Mouse (Mus musculus): ENCODE data around the gene Rabl3.

Rabl3 gene

DNA sequence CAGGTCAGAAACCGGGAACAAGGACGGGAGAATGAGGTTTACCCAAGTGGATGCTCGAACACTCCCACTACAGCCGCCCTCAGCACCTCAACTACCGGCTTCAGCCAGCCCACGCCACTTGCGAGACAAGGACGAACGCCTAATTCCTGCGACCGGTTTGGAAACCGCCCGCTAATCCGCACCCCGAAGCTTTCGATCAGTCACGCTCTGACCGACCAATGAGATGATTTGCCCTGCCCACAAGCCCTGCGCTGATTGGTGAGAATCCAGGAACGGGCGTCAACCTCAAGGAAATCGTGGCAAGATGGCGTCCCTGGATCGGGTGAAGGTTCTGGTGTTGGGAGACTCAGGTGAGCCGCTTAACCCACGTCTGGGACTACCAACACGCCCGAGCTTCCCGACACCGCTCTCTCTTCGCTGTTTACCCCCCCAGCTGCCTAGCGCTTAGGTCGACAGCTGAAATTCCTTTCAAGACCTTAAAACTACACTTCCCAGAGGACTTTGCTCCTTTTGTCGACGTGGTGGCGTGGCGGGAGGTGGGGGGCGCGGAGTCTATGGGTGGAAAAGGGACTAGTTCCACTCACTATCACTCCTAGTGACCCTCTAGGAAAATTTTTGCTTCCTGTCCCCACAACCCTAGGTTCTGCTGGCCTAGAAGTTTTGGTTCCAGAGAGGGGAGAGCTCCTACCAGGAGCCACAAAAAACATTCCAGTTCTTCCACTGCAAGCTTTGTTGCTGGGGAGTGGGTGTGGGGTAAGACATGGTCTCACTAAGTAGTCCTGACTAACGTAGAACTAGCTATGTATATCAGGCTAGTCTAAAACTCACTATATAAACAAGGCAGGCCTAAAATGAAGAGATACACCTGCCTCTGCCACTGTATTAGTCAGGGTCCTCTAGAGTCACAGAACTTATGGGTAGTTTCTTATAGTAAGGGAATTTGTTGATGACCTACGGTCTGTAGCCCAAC, at the start of gene Rabl3, which contains the start of gene Gtf2e1:
Rabl3 (plus strand) TSS at position 275 of the 970 bp plus-strand sequence.
Gtf2e1 (minus strand) TSS at position 179 of the 970 bp plus-strand sequence.
- Histone ChIP-seq H3K9me3 (ENCODE audit: low read length) (no peaks in the 10 kb centered on the region), H3K4me3 (replicated peaks; ENCODE audit: low read length) (peak within 1 kb of the TSS; percentile 96), H3K27me3 (ENCODE audit: insufficient read depth, low read length) (no peaks in the 10 kb centered on the region), H3K4me1 (replicated peaks; ENCODE audit: low read depth, low read length) (peaks cover 42% of the 10 kb centered on the region), H3K36me3 (ENCODE audit: insufficient read depth, low read length) (peaks cover 61% of the 10 kb centered on the region)
- no peak for TF ChIP-seq POU5F1 (IDR thresholded peaks at IDR 0.05; ENCODE audit: borderline replicate concordance, low read length)
- TF ChIP-seq CTCF (conservative IDR thresholded peaks at IDR 0.05; ENCODE audit: low read length) = no peak
- no peak for TF ChIP-seq NANOG (IDR thresholded peaks at IDR 0.05; ENCODE audit: borderline replicate concordance, low read length)

GRCm38 (mm10) chr16:37495017-37495416, 44.7 kb upstream of the Rabl3 start:
- no peak overlapping the region for H3K4me3 ChIP-seq (replicated peaks; ENCODE audit: low read length)
- no peaks in the 10 kb centered on the region for H3K36me3 ChIP-seq (ENCODE audit: insufficient read depth, low read length)
- TF ChIP-seq POU5F1 (IDR thresholded peaks at IDR 0.05; ENCODE audit: borderline replicate concordance, low read length) = no peak
- no peak for TF ChIP-seq CTCF (conservative IDR thresholded peaks at IDR 0.05; ENCODE audit: low read length)
- TF ChIP-seq NANOG (IDR thresholded peaks at IDR 0.05; ENCODE audit: borderline replicate concordance, low read length) = no peak
- no peaks in the 10 kb centered on the region for H3K27me3 ChIP-seq (ENCODE audit: insufficient read depth, low read length)
- peaks cover 4% of the 10 kb centered on the region; the same call in 1 of the 2 replicates for H3K9me3 ChIP-seq (ENCODE audit: low read length)
- H3K4me1 ChIP-seq (replicated peaks; ENCODE audit: low read depth, low read length) = no peaks in the 10 kb centered on the region

- no peak for TF ChIP-seq POU5F1 (IDR thresholded peaks at IDR 0.05; ENCODE audit: borderline replicate concordance, low read length)
- TF ChIP-seq NANOG (IDR thresholded peaks at IDR 0.05; ENCODE audit: borderline replicate concordance, low read length) = no peak
- no peaks in the 10 kb centered on the region for H3K36me3 ChIP-seq (ENCODE audit: insufficient read depth, low read length)
- H3K4me1 ChIP-seq (replicated peaks; ENCODE audit: low read depth, low read length) = no peaks in the 10 kb centered on the region
- peaks cover 4% of the 10 kb centered on the region; the same call in 1 of the 2 replicates for H3K9me3 ChIP-seq (ENCODE audit: low read length)
- H3K27me3 ChIP-seq (ENCODE audit: insufficient read depth, low read length) = no peaks in the 10 kb centered on the region
- no peak overlapping the region for H3K4me3 ChIP-seq (replicated peaks; ENCODE audit: low read length)
Measured at GRCm38 (mm10) chr16:37498581-37498980, 41.1 kb upstream of the Rabl3 start.

- Histone ChIP-seq H3K4me1 (replicated peaks; ENCODE audit: low read depth, low read length) (no peaks in the 10 kb centered on the region), H3K36me3 (ENCODE audit: insufficient read depth, low read length) (peaks cover 23% of the 10 kb centered on the region), H3K4me3 (replicated peaks; ENCODE audit: low read length) (no peak overlapping the region), H3K9me3 (ENCODE audit: low read length) (no peaks in the 10 kb centered on the region), H3K27me3 (ENCODE audit: insufficient read depth, low read length) (no peaks in the 10 kb centered on the region)
- TF ChIP-seq NANOG (IDR thresholded peaks at IDR 0.05; ENCODE audit: borderline replicate concordance, low read length) = no peak
- TF ChIP-seq POU5F1 (IDR thresholded peaks at IDR 0.05; ENCODE audit: borderline replicate concordance, low read length) = no peak
Measured at GRCm38 (mm10) chr16:37504517-37504916, 35.2 kb upstream of the Rabl3 start.

DNA sequence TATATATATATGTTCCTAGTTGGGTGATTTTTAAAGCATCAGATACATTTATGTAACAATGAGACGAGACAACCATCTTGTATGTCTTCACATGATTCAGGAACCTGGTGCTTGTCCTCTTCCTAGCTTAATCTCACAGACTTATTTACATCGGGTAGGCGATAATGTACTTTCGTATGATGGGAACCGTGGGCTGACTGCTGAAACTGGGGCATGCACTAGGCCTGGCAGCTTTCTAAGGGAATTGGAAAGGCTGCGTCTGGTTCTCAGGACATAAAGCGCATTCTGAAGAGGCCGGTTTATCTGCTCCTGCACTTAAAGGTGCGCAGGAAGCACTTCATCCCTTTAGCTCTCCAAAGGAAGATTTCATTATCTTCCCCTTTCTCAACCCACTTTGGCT, 32.9 kb upstream of the Rabl3 start:
- Histone ChIP-seq H3K4me1 (replicated peaks; ENCODE audit: low read depth, low read length) (no peaks in the 10 kb centered on the region), H3K36me3 (ENCODE audit: insufficient read depth, low read length) (peaks cover 44% of the 10 kb centered on the region), H3K9me3 (ENCODE audit: low read length) (no peaks in the 10 kb centered on the region), H3K4me3 (replicated peaks; ENCODE audit: low read length) (no peak overlapping the region), H3K27me3 (ENCODE audit: insufficient read depth, low read length) (no peaks in the 10 kb centered on the region)
- TF ChIP-seq POU5F1 (IDR thresholded peaks at IDR 0.05; ENCODE audit: borderline replicate concordance, low read length) (no peak), CTCF (conservative IDR thresholded peaks at IDR 0.05; ENCODE audit: low read length) (no peak), NANOG (IDR thresholded peaks at IDR 0.05; ENCODE audit: borderline replicate concordance, low read length) (no peak)

- peaks cover 91% of the 10 kb centered on the region for H3K36me3 ChIP-seq (ENCODE audit: insufficient read depth, low read length)
- 0 out of 2 replicates have a peak, but pooled peaks cover 2% of the 10 kb centered on the region for H3K4me1 ChIP-seq (replicated peaks; ENCODE audit: low read depth, low read length)
- no peaks in the 10 kb centered on the region for H3K9me3 ChIP-seq (ENCODE audit: low read length)
- no peaks in the 10 kb centered on the region for H3K27me3 ChIP-seq (ENCODE audit: insufficient read depth, low read length)
- TF ChIP-seq CTCF (conservative IDR thresholded peaks at IDR 0.05; ENCODE audit: low read length) = no peak
- TF ChIP-seq NANOG (IDR thresholded peaks at IDR 0.05; ENCODE audit: borderline replicate concordance, low read length) = no peak
- TF ChIP-seq POU5F1 (IDR thresholded peaks at IDR 0.05; ENCODE audit: borderline replicate concordance, low read length) = no peak
- H3K4me3 ChIP-seq (replicated peaks; ENCODE audit: low read length) = no peak overlapping the region
Measured at GRCm38 (mm10) chr16:37511489-37511888, 28.2 kb upstream of the Rabl3 start.

- Histone ChIP-seq H3K4me3 (replicated peaks; ENCODE audit: low read length) (no peak overlapping the region), H3K36me3 (ENCODE audit: insufficient read depth, low read length) (peaks cover 94% of the 10 kb centered on the region), H3K27me3 (ENCODE audit: insufficient read depth, low read length) (no peaks in the 10 kb centered on the region), H3K4me1 (replicated peaks; ENCODE audit: low read depth, low read length) (peaks cover 5% of the 10 kb centered on the region; the same call in 1 of the 2 replicates), H3K9me3 (ENCODE audit: low read length) (no peaks in the 10 kb centered on the region)
- TF ChIP-seq CTCF (conservative IDR thresholded peaks at IDR 0.05; ENCODE audit: low read length) (no peak), NANOG (IDR thresholded peaks at IDR 0.05; ENCODE audit: borderline replicate concordance, low read length) (no peak), POU5F1 (IDR thresholded peaks at IDR 0.05; ENCODE audit: borderline replicate concordance, low read length) (no peak)
Measured at GRCm38 (mm10) chr16:37514644-37515043, 25.0 kb upstream of the Rabl3 start.

DNA sequence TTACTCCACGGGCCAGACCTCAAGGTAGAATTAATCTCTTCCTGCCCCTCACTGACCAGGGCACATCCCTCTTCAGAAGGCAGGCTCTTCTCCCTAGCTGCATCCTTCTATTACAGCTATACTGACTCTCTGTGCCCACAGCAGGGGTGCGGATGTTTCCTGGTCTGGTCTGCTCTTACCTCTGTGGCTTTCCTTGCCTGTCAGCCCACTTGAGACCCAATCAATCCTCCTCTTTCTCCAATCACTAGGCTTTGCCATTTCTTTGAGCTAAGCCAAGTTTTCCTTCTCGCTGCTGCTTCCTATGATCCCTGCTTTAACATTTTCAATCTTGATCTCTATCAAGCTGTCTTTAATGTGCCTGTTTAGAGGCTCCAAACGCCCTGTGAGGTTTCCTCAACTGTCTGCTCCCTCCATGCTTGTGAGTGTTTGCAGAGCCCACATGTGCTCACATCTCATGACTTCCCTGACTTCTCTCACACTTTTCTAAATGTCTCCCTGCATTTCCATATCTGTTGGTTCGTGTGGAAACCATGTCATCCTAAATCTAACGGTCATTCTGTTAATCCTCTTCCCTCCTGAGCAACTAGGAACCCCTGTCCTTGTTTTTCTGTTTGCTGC, 23.2 kb upstream of the Rabl3 start:
- no peaks in the 10 kb centered on the region for H3K9me3 ChIP-seq (ENCODE audit: low read length)
- H3K27me3 ChIP-seq (ENCODE audit: insufficient read depth, low read length) = no peaks in the 10 kb centered on the region
- H3K36me3 ChIP-seq (ENCODE audit: insufficient read depth, low read length) = peaks cover 96% of the 10 kb centered on the region
- H3K4me1 ChIP-seq (replicated peaks; ENCODE audit: low read depth, low read length) = peaks cover 5% of the 10 kb centered on the region; the same call in 1 of the 2 replicates
- H3K4me3 ChIP-seq (replicated peaks; ENCODE audit: low read length) = no peak overlapping the region
- TF ChIP-seq POU5F1 (IDR thresholded peaks at IDR 0.05; ENCODE audit: borderline replicate concordance, low read length) (no peak), NANOG (IDR thresholded peaks at IDR 0.05; ENCODE audit: borderline replicate concordance, low read length) (no peak), CTCF (conservative IDR thresholded peaks at IDR 0.05; ENCODE audit: low read length) (no peak)
